Mouse (Mus musculus) G1E-ER4 (cell line): ENCODE results near the gene Pde6h. TPM values are rescaled to one million over a fixed set of nuclear protein-coding genes. Genes with fewer than 3 reads are reported as not detected.

Experiments
- GATA1 ChIP-seq: IDR thresholded peaks from one replicate; pipeline ENCODE4 v1.8.0; 2012; ENCODE audit warnings: low read length, inconsistent platforms
- polyA plus RNA-seq: library from polyadenylated mRNA; stranded (reverse); fragments of >175 nt; gene quantifications from 2 replicates; pipeline ENCODE4 v1.2.3, GENCODE M21; 2012

Gene Pde6h
- polyA plus RNA-seq, 1 experiment, result 0.46 TPM

- no peak for TF ChIP-seq GATA1
Observed at GRCm38 (mm10) chr6:136946241-136946640, 22.6 kb downstream of the Pde6h start.

- TF ChIP-seq GATA1, result no peak
Observed at GRCm38 (mm10) chr6:136946943-136947342, 23.3 kb downstream of the Pde6h start.

GRCm38 (mm10) chr6:136947716-136948115 is 24.1 kb downstream of the Pde6h start:
- no peak for TF ChIP-seq GATA1

GRCm38 (mm10) chr6:136950171-136950570 is 26.5 kb downstream of the Pde6h start:
- no peak for TF ChIP-seq GATA1

- TF ChIP-seq GATA1, result no peak
Observed at GRCm38 (mm10) chr6:136952930-136953329, 29.3 kb downstream of the Pde6h start.

- no peak for TF ChIP-seq GATA1
Observed at GRCm38 (mm10) chr6:136954192-136954591, 30.6 kb downstream of the Pde6h start.

- TF ChIP-seq GATA1, result no peak
Observed at GRCm38 (mm10) chr6:136954715-136955114, 31.1 kb downstream of the Pde6h start.

- no peak for TF ChIP-seq GATA1
Observed at GRCm38 (mm10) chr6:136955240-136955639, 31.6 kb downstream of the Pde6h start.

- no peak for TF ChIP-seq GATA1
Observed at GRCm38 (mm10) chr6:136957062-136957461, 33.4 kb downstream of the Pde6h start.

GRCm38 (mm10) chr6:136959131-136959530 is 35.5 kb downstream of the Pde6h start:
- TF ChIP-seq GATA1, result no peak

GRCm38 (mm10) chr6:136962957-136963356 is 39.3 kb downstream of the Pde6h start:
- no peak for TF ChIP-seq GATA1

- TF ChIP-seq GATA1, result no peak
Observed at GRCm38 (mm10) chr6:136964609-136965510, 41.2 kb downstream of the Pde6h start.

- no peak for TF ChIP-seq GATA1
Observed at GRCm38 (mm10) chr6:136965912-136966311, 42.3 kb downstream of the Pde6h start.

GRCm38 (mm10) chr6:136967466-136967865 is 43.8 kb downstream of the Pde6h start:
- no peak for TF ChIP-seq GATA1

- no peak for TF ChIP-seq GATA1
Observed at GRCm38 (mm10) chr6:136979274-136980082, 55.8 kb downstream of the Pde6h start.

- TF ChIP-seq GATA1, result no peak
Observed at GRCm38 (mm10) chr6:136980331-136980746, 56.7 kb downstream of the Pde6h start.
